Mouse (Mus musculus): ENCODE results near the gene Satb1. TPM values are rescaled to one million over a fixed set of nuclear protein-coding genes. Genes with fewer than 3 reads are reported as not detected.

Gene Satb1
- polyA plus RNA-seq, 1 experiment from 2014 or later: 16.0 TPM

- Histone ChIP-seq H3K9me3 (replicated peaks) (no peaks in the 10 kb centered on the region), H3K4me3 (replicated peaks) (peak overlapping the region; percentile 85), H3K27ac (replicated peaks) (peak overlapping the region; percentile 77), H3K36me3 (no peaks in the 10 kb centered on the region), H3K4me1 (no peaks in the 10 kb centered on the region), H3K27me3 (no peaks in the 10 kb centered on the region), H3K4me2 (replicated peaks) (peak overlapping the region; percentile 92), H3K9ac (peak overlapping the region; percentile 72)
- 3% methylated on average over 6 of the region's 6 CpGs for WGBS
- ATAC-seq (ENCODE audit: insufficient number of reproducible peaks, low FRiP score, low TSS enrichment, low read depth): no peak
Observed at GRCm38 (mm10) chr17:51813784-51814120, 19.3 kb downstream of the Satb1 start.

GRCm38 (mm10) chr17:51812942-51813783, 19.9 kb downstream of the Satb1 start:
- no peaks in the 10 kb centered on the region for H3K9me3 ChIP-seq (replicated peaks)
- WGBS: under 1% methylated on average over 94 of the region's 115 CpGs

GRCm38 (mm10) chr17:51812261-51812941, 20.7 kb downstream of the Satb1 start:
- no peaks in the 10 kb centered on the region for H3K36me3 ChIP-seq
- H3K9me3 ChIP-seq (replicated peaks): no peaks in the 10 kb centered on the region
- H3K9ac ChIP-seq: peak overlapping the region; percentile 72
- H3K4me1 ChIP-seq: no peaks in the 10 kb centered on the region
- peak overlapping the region; percentile 92 for H3K4me2 ChIP-seq (replicated peaks)
- H3K27me3 ChIP-seq: no peaks in the 10 kb centered on the region
- peak overlapping the region; percentile 77 for H3K27ac ChIP-seq (replicated peaks)
- peak overlapping the region; percentile 85 for H3K4me3 ChIP-seq (replicated peaks)
- WGBS: under 1% methylated on average over 45 of the region's 48 CpGs
- peak; percentile 34; the same call in 1 of the 2 replicates for ATAC-seq (ENCODE audit: insufficient number of reproducible peaks, low FRiP score, low TSS enrichment, low read depth)

More at GRCm38 (mm10) chr17:51812942-51813783, 19.9 kb downstream of the Satb1 start:
- H3K9ac ChIP-seq: peak overlapping the region; percentile 72
- no peaks in the 10 kb centered on the region for H3K27me3 ChIP-seq
- ATAC-seq (ENCODE audit: insufficient number of reproducible peaks, low FRiP score, low TSS enrichment, low read depth): peak; percentile 72
- H3K4me2 ChIP-seq (replicated peaks): peak overlapping the region; percentile 92
- peak overlapping the region; percentile 85 for H3K4me3 ChIP-seq (replicated peaks)
- no peaks in the 10 kb centered on the region for H3K4me1 ChIP-seq
- no peaks in the 10 kb centered on the region for H3K36me3 ChIP-seq
- peak overlapping the region; percentile 77 for H3K27ac ChIP-seq (replicated peaks)

- Histone ChIP-seq H3K27me3 (no peaks in the 10 kb centered on the region), H3K4me3 (replicated peaks) (peak overlapping the region; percentile 85), H3K27ac (replicated peaks) (no peak overlapping the region), H3K4me2 (replicated peaks) (peak overlapping the region; percentile 92), H3K9ac (peak overlapping the region; percentile 72; the same call in 1 of the 2 replicates), H3K4me1 (no peaks in the 10 kb centered on the region), H3K36me3 (no peaks in the 10 kb centered on the region), H3K9me3 (replicated peaks) (no peaks in the 10 kb centered on the region)
- WGBS: 2% methylated on average over 11 of the region's 11 CpGs
- no peak for ATAC-seq (ENCODE audit: insufficient number of reproducible peaks, low FRiP score, low TSS enrichment, low read depth)
Observed at GRCm38 (mm10) chr17:51811911-51812260, 21.2 kb downstream of the Satb1 start.

GRCm38 (mm10) chr17:51811086-51811868, 21.8 kb downstream of the Satb1 start:
- Histone ChIP-seq H3K27ac (replicated peaks) (no peak overlapping the region), H3K36me3 (no peaks in the 10 kb centered on the region), H3K9me3 (replicated peaks) (no peaks in the 10 kb centered on the region), H3K4me3 (replicated peaks) (peak overlapping the region; percentile 85), H3K4me2 (replicated peaks) (peak overlapping the region; percentile 92), H3K27me3 (no peaks in the 10 kb centered on the region), H3K4me1 (0 out of 2 replicates have a peak, but pooled peaks cover under 1% of the 10 kb centered on the region), H3K9ac (no peak overlapping the region)
- 9% methylated on average over 8 of the region's 8 CpGs for WGBS
- no peak for ATAC-seq (ENCODE audit: insufficient number of reproducible peaks, low FRiP score, low TSS enrichment, low read depth)

GRCm38 (mm10) chr17:51807429-51807828, 25.7 kb downstream of the Satb1 start:
- Histone ChIP-seq H3K9ac (no peak overlapping the region), H3K4me1 (0 out of 2 replicates have a peak, but pooled peaks cover 4% of the 10 kb centered on the region), H3K4me3 (replicated peaks) (no peak overlapping the region), H3K36me3 (no peaks in the 10 kb centered on the region), H3K4me2 (replicated peaks) (no peak overlapping the region), H3K9me3 (replicated peaks) (no peaks in the 10 kb centered on the region), H3K27ac (replicated peaks) (no peak overlapping the region), H3K27me3 (no peaks in the 10 kb centered on the region)
- no peak for ATAC-seq (ENCODE audit: insufficient number of reproducible peaks, low FRiP score, low TSS enrichment, low read depth)
- 42% methylated on average over 5 of the region's 5 CpGs for WGBS

- H3K4me2 ChIP-seq (replicated peaks): no peak overlapping the region
- WGBS: 69% methylated on average over 12 of the region's 12 CpGs
Observed at GRCm38 (mm10) chr17:51806124-51806960, 26.7 kb downstream of the Satb1 start.

GRCm38 (mm10) chr17:51800208-51800607, 32.9 kb downstream of the Satb1 start:
- no peak for ATAC-seq (ENCODE audit: insufficient number of reproducible peaks, low FRiP score, low TSS enrichment, low read depth)
- 74% methylated on average over 6 of the region's 6 CpGs for WGBS
- no peaks in the 10 kb centered on the region for H3K27me3 ChIP-seq
- no peak overlapping the region for H3K4me3 ChIP-seq (replicated peaks)
- H3K36me3 ChIP-seq: no peaks in the 10 kb centered on the region
- no peak overlapping the region for H3K4me2 ChIP-seq (replicated peaks)
- no peak overlapping the region for H3K9ac ChIP-seq
- H3K27ac ChIP-seq (replicated peaks): no peak overlapping the region
- no peaks in the 10 kb centered on the region for H3K4me1 ChIP-seq
- H3K9me3 ChIP-seq (replicated peaks): no peaks in the 10 kb centered on the region

More at GRCm38 (mm10) chr17:51806124-51806960, 26.7 kb downstream of the Satb1 start:
- no peak for ATAC-seq (ENCODE audit: insufficient number of reproducible peaks, low FRiP score, low TSS enrichment, low read depth)
- no peak overlapping the region for H3K27ac ChIP-seq (replicated peaks)
- no peaks in the 10 kb centered on the region for H3K27me3 ChIP-seq
- no peak overlapping the region for H3K4me3 ChIP-seq (replicated peaks)
- H3K9ac ChIP-seq: no peak overlapping the region
- H3K4me1 ChIP-seq: 0 out of 2 replicates have a peak, but pooled peaks cover 4% of the 10 kb centered on the region
- no peaks in the 10 kb centered on the region for H3K36me3 ChIP-seq
- no peaks in the 10 kb centered on the region for H3K9me3 ChIP-seq (replicated peaks)

- H3K4me1 ChIP-seq: no peaks in the 10 kb centered on the region
- WGBS: 90% methylated on average over 5 of the region's 5 CpGs
- H3K9ac ChIP-seq: no peak overlapping the region
- H3K36me3 ChIP-seq: no peaks in the 10 kb centered on the region
- no peaks in the 10 kb centered on the region for H3K27me3 ChIP-seq
- ATAC-seq (ENCODE audit: insufficient number of reproducible peaks, low FRiP score, low TSS enrichment, low read depth): no peak
- H3K4me3 ChIP-seq (replicated peaks): no peak overlapping the region
- H3K9me3 ChIP-seq (replicated peaks): no peaks in the 10 kb centered on the region
- no peak overlapping the region for H3K27ac ChIP-seq (replicated peaks)
- no peak overlapping the region for H3K4me2 ChIP-seq (replicated peaks)
Observed at GRCm38 (mm10) chr17:51796459-51796858, 36.6 kb downstream of the Satb1 start.

GRCm38 (mm10) chr17:51791226-51791625, 41.9 kb downstream of the Satb1 start:
- Histone ChIP-seq H3K4me3 (replicated peaks) (no peak overlapping the region), H3K27me3 (no peaks in the 10 kb centered on the region), H3K27ac (replicated peaks) (no peak overlapping the region), H3K4me2 (replicated peaks) (no peak overlapping the region), H3K9me3 (replicated peaks) (no peaks in the 10 kb centered on the region), H3K36me3 (no peaks in the 10 kb centered on the region), H3K4me1 (peaks cover 7% of the 10 kb centered on the region; the same call in 1 of the 2 replicates), H3K9ac (no peak overlapping the region)
- WGBS: 52% methylated on average over 5 of the region's 5 CpGs
- no peak for ATAC-seq (ENCODE audit: insufficient number of reproducible peaks, low FRiP score, low TSS enrichment, low read depth)
